Mouse (Mus musculus): ENCODE measurements around the gene Opcml. TPM values are rescaled to one million over a fixed set of nuclear protein-coding genes. Genes with fewer than 3 reads are reported as not detected.

Opcml gene
- polyA plus RNA-seq, 1 experiment from 2014 or later, result 2.5 TPM

DNA sequence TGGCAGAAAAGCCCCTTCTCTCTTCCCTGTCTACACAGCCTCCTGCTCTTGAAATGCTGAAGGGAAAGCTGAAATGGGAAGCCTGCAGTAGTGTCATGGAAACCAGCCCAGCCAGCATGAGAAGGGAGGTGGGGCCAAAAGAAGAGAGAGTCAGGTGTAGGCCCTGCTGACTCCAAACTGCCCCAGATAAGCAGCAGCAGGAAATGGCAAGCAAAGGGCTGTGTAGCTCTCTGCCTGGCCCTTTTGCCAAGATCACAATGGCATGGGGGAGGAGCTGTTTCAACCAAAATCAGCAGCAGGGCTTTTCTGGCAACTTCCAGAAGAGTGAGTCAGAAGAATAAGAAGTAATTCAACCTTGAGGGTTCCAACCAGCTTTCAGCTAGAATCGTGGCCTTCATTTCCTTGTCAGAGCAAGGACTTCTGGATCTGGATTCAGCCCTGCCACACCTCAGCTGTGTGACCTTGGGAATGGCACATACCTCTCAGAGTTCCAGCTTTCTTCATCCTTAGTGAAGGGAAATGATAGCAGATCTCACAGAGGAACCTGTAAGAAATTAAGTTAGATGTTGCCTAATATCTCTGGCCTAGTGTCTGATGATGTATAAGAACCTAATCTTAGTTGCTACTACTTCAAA, 499.2 kb downstream of the Opcml start:
- no peak for DNase-seq (ENCODE audit: low spot score)
- H3K36me3 ChIP-seq, result no peaks in the 10 kb centered on the region
- H3K4me1 ChIP-seq (replicated peaks), result peaks cover 6% of the 10 kb centered on the region
- no peak overlapping the region for H3K4me3 ChIP-seq
- no peaks in the 10 kb centered on the region for H3K27me3 ChIP-seq (ENCODE audit: insufficient read depth, poor library complexity, severe bottlenecking)
- peaks cover 6% of the 10 kb centered on the region; the same call in 1 of the 2 replicates for H3K9me3 ChIP-seq
- no peak overlapping the region for H3K27ac ChIP-seq
- WGBS, result 50% methylated on average over 1 of the region's 1 CpGs

DNA sequence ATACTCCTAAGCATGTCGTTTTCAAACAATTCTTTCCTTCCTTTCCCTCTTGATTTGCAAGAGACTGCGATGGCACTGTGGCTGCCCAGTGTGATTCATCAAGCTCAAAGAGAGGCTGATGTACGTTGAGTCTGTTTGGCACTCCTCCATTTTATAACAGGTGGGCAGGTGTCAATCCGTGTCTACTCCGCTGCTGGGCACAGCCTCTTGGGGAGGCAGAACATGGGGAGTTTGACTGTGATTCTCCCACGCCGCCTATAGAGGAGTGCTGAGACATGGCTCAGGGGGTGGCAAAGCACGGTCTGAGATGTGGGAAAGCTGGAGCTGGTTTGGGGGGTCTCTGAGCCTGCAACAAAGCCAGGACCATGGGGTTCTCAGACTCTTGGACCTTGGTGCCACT, 513.1 kb downstream of the Opcml start:
- WGBS, result 88% methylated on average over 8 of the region's 8 CpGs
- Histone ChIP-seq H3K4me1 (replicated peaks) (peaks cover 22% of the 10 kb centered on the region), H3K9me3 (no peaks in the 10 kb centered on the region), H3K27ac (no peak overlapping the region), H3K27me3 (ENCODE audit: insufficient read depth, poor library complexity, severe bottlenecking) (no peaks in the 10 kb centered on the region), H3K36me3 (no peaks in the 10 kb centered on the region), H3K4me3 (no peak overlapping the region)
- no peak for DNase-seq (ENCODE audit: low spot score)

- WGBS, result 74% methylated on average over 11 of the region's 11 CpGs
- Histone ChIP-seq H3K9me3 (no peaks in the 10 kb centered on the region), H3K27ac (no peak overlapping the region), H3K36me3 (no peaks in the 10 kb centered on the region), H3K4me3 (no peak overlapping the region), H3K27me3 (ENCODE audit: insufficient read depth, poor library complexity, severe bottlenecking) (no peaks in the 10 kb centered on the region), H3K4me1 (replicated peaks) (peaks cover 22% of the 10 kb centered on the region)
- peak; percentile 8 for DNase-seq (ENCODE audit: low spot score)
Observed at GRCm38 (mm10) chr9:28306364-28307121, 516.0 kb downstream of the Opcml start.

DNA sequence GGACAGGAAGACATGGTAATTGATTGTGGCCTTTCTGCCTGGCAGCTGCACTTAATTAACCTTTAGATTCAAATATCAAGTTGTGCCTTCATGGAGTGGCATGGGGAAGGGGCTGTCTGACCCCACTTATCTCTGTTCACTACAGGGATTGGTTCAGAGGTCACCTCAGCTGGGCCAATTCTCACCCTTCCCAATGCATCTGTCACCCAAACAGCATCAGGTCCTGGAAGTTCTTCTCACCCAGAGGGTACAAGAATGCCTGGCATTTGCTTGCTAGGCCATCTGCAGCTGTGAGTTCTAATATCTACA, 516.5 kb downstream of the Opcml start:
- H3K27ac ChIP-seq, result peak overlapping the region; percentile 30; the same call in 1 of the 2 replicates
- H3K9me3 ChIP-seq, result no peaks in the 10 kb centered on the region
- H3K4me1 ChIP-seq (replicated peaks), result peaks cover 22% of the 10 kb centered on the region
- H3K36me3 ChIP-seq, result no peaks in the 10 kb centered on the region
- H3K27me3 ChIP-seq (ENCODE audit: insufficient read depth, poor library complexity, severe bottlenecking), result no peaks in the 10 kb centered on the region
- no peak overlapping the region for H3K4me3 ChIP-seq
- peak; percentile 35 for DNase-seq (ENCODE audit: low spot score)

- H3K4me1 ChIP-seq (replicated peaks), result peaks cover 22% of the 10 kb centered on the region
- WGBS, result 65% methylated on average over 6 of the region's 6 CpGs
- peak; percentile 15 for DNase-seq (ENCODE audit: low spot score)
- H3K4me3 ChIP-seq, result no peak overlapping the region
- no peaks in the 10 kb centered on the region for H3K9me3 ChIP-seq
- H3K36me3 ChIP-seq, result no peaks in the 10 kb centered on the region
- no peaks in the 10 kb centered on the region for H3K27me3 ChIP-seq (ENCODE audit: insufficient read depth, poor library complexity, severe bottlenecking)
- H3K27ac ChIP-seq, result peak overlapping the region; percentile 30; the same call in 1 of the 2 replicates
Observed at GRCm38 (mm10) chr9:28307481-28308050, 517.0 kb downstream of the Opcml start.

DNA sequence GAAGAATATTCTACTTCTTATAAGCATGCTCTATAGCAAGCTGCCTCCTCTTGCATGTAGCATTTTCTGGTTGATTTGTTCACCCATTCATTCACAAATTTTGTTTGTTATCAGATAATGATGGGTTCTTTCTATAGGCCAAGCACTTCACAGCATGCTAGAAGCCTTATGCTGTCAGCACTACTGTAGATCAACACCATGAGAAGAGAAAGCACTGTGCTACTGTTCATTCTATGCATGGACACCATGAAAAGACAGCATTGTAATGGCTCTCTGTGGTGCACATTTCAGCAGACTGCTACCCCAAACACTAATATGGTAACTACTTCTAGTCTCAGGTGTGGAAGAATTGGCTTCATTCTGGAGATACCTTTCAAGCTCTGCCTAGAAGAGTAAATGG, 527.3 kb downstream of the Opcml start:
- DNase-seq (ENCODE audit: low spot score), result no peak

DNA sequence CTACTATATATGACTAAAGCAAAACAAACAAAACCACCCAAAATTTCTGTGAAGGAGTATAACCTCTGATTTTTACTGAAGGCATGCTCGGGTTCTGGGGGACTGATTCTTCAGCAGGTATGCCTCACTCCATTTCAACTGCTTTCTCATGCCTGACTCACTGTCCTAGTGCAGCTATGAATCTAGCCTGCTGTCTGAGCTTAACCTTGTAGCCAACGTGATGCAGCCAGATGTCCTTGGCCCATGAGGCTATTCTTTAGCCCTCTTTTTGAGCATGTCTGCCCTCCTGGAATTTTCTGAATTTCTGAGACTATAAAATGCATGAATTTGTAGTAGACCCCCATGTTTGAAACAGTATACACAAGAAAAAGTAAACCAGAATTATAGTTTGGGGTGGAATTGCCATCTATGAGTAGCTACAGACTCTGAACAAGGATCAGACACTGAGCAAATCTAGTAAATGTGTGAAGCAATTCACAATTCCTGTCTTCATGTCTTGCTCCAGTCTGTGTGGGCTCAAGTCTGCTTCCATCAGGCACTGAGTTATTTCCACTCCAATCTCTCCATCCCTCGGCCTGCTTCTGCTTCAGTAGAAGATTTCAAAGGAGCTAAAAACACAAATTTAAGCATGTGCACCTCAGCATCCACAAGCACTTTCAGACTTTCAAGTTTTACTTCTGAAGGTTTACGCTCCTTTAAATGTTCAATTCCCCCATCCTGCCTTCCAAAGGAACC, 528.6 kb downstream of the Opcml start:
- no peak for DNase-seq (ENCODE audit: low spot score)
- Histone ChIP-seq H3K4me3 (no peak overlapping the region), H3K27me3 (ENCODE audit: insufficient read depth, poor library complexity, severe bottlenecking) (no peaks in the 10 kb centered on the region), H3K9me3 (no peaks in the 10 kb centered on the region), H3K4me1 (replicated peaks) (no peaks in the 10 kb centered on the region), H3K36me3 (no peaks in the 10 kb centered on the region), H3K27ac (no peak overlapping the region)
- WGBS, result 85% methylated on average over 4 of the region's 4 CpGs

More for the DNA sequence above, 527.3 kb downstream of the Opcml start:
- no peak overlapping the region for H3K4me3 ChIP-seq
- no peak overlapping the region for H3K27ac ChIP-seq
- H3K36me3 ChIP-seq, result no peaks in the 10 kb centered on the region
- H3K9me3 ChIP-seq, result no peaks in the 10 kb centered on the region
- H3K4me1 ChIP-seq (replicated peaks), result no peaks in the 10 kb centered on the region
- H3K27me3 ChIP-seq (ENCODE audit: insufficient read depth, poor library complexity, severe bottlenecking), result no peaks in the 10 kb centered on the region

DNA sequence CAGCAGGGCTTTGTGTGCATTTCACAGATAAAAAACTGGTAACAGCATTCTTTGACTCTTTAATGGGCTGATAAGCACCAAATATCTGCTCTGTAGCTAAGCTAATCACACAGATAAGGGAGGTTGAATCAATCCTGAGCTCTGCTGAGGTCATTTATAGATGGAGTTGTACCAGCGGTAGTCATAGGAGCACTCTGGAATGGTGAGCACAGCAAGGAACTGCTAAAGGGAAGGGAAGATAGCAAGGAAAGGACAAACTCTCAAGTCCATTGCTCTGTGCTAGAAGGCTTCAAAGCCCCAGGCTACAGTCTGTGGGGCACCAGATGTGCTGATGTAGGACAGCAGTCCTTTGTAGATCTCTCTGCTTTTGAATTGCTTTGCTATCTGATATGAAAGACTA, 529.2 kb downstream of the Opcml start:
- Histone ChIP-seq H3K27ac (no peak overlapping the region), H3K4me3 (no peak overlapping the region), H3K9me3 (no peaks in the 10 kb centered on the region), H3K4me1 (replicated peaks) (no peaks in the 10 kb centered on the region), H3K27me3 (ENCODE audit: insufficient read depth, poor library complexity, severe bottlenecking) (no peaks in the 10 kb centered on the region), H3K36me3 (no peaks in the 10 kb centered on the region)
- WGBS, result 81% methylated on average over 1 of the region's 1 CpGs
- no peak for DNase-seq (ENCODE audit: low spot score)

- DNase-seq (ENCODE audit: low spot score), result no peak
- no peaks in the 10 kb centered on the region for H3K27me3 ChIP-seq (ENCODE audit: insufficient read depth, poor library complexity, severe bottlenecking)
- H3K36me3 ChIP-seq, result no peaks in the 10 kb centered on the region
- no peak overlapping the region for H3K4me3 ChIP-seq
- 38% methylated on average over 4 of the region's 4 CpGs for WGBS
- H3K27ac ChIP-seq, result no peak overlapping the region
- 0 out of 2 replicates have a peak, but pooled peaks cover 6% of the 10 kb centered on the region for H3K4me1 ChIP-seq (replicated peaks)
- no peaks in the 10 kb centered on the region for H3K9me3 ChIP-seq
Observed at GRCm38 (mm10) chr9:28327985-28328384, 537.4 kb downstream of the Opcml start.

DNA sequence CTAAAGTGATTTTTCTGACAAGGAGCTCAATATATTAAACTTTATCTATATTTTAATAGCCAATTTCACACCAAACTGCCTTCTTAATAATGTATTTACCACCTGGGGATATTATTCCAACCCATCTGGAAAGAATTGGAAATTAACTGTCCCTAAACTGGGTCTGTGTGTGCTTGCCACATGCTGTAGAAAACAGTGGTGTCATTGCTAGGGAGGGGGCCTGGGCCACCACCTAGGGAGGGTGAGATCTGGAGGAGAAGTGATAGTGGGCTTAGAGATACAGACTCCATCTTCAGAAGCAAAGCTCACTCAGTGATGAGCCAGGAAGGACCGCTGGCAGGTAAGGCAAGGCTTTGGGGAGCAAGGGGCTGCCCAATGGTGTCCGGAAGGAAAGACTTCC, 537.9 kb downstream of the Opcml start:
- no peaks in the 10 kb centered on the region for H3K27me3 ChIP-seq (ENCODE audit: insufficient read depth, poor library complexity, severe bottlenecking)
- DNase-seq (ENCODE audit: low spot score), result no peak
- H3K36me3 ChIP-seq, result no peaks in the 10 kb centered on the region
- H3K4me1 ChIP-seq (replicated peaks), result 0 out of 2 replicates have a peak, but pooled peaks cover 6% of the 10 kb centered on the region
- no peak overlapping the region for H3K27ac ChIP-seq
- WGBS, result 94% methylated on average over 2 of the region's 2 CpGs
- no peaks in the 10 kb centered on the region for H3K9me3 ChIP-seq
- H3K4me3 ChIP-seq, result no peak overlapping the region

DNA sequence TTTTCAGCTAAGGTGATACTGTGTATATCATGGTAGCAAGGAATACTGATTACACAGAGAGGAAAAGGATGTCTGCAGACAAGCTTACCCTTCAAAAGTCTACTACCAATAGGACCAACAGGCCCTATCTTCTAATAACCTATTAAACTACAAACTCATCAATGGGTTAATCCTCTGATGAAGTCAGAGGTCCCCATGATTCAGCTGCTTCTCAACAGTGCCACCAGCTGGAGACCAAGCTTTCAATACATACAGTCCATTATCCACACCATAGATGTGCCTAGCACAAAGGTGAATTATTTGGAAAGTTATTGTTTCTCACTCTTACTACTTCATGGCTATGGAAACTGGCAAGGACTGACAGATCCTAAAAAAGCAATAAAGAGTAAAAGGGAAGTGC, 538.9 kb downstream of the Opcml start:
- Histone ChIP-seq H3K27me3 (ENCODE audit: insufficient read depth, poor library complexity, severe bottlenecking) (no peaks in the 10 kb centered on the region), H3K9me3 (no peaks in the 10 kb centered on the region), H3K4me3 (no peak overlapping the region), H3K27ac (no peak overlapping the region), H3K36me3 (no peaks in the 10 kb centered on the region), H3K4me1 (replicated peaks) (0 out of 2 replicates have a peak, but pooled peaks cover 6% of the 10 kb centered on the region)
- DNase-seq (ENCODE audit: low spot score), result no peak

GRCm38 (mm10) chr9:28336511-28337208, 546.1 kb downstream of the Opcml start:
- H3K27ac ChIP-seq, result no peak overlapping the region
- no peak overlapping the region for H3K4me3 ChIP-seq
- H3K4me1 ChIP-seq (replicated peaks), result 0 out of 2 replicates have a peak, but pooled peaks cover 4% of the 10 kb centered on the region
- no peak for DNase-seq (ENCODE audit: low spot score)
- no peaks in the 10 kb centered on the region for H3K27me3 ChIP-seq (ENCODE audit: insufficient read depth, poor library complexity, severe bottlenecking)
- WGBS, result 43% methylated on average over 10 of the region's 10 CpGs
- no peaks in the 10 kb centered on the region for H3K9me3 ChIP-seq
- H3K36me3 ChIP-seq, result no peaks in the 10 kb centered on the region

All from hindbrain, embryonic 10.5 days (tissue).